Mouse (Mus musculus) midbrain, embryonic 16.5 days (tissue): ENCODE data around the gene Rhox2e. TPM values are rescaled to one million over a fixed set of nuclear protein-coding genes. Genes with fewer than 3 reads are reported as not detected.
"Not testable (repeated sequence)": the region's sequence is repeated elsewhere in the genome, so short reads cannot be mapped to it uniquely, and the experiment has no call there.

Experiments
- ATAC-seq: fragments of 200-750 bp; cut with Nextera tagmentation; 2 replicates; pipeline ENCODE4 v1.8.0; 2017; ENCODE audit warnings: moderate TSS enrichment
- H3K27ac ChIP-seq: fragments of 300-500 bp; sonication (generic); 2 replicates; pipeline ENCODE4 v1.5.1; 2014; ENCODE audit warnings: mild to moderate bottlenecking, low read length, mixed read lengths
- H3K27me3 ChIP-seq: fragments of 300-500 bp; sonication (generic); 2 replicates; pipeline ENCODE4 v1.6.1; 2014; ENCODE audit warnings: low read depth, low read length, mixed read lengths; ENCODE audit not compliant: control insufficient read depth, insufficient read depth
- H3K36me3 ChIP-seq: fragments of 300-500 bp; sonication (generic); 2 replicates; pipeline ENCODE4 v1.6.1; 2014; ENCODE audit warnings: mild to moderate bottlenecking, low read length, moderate library complexity, mixed read lengths; ENCODE audit not compliant: control insufficient read depth, insufficient read depth
- H3K4me1 ChIP-seq: fragments of 300-500 bp; sonication (generic); 2 replicates; pipeline ENCODE4 v1.6.1; 2014; ENCODE audit warnings: mild to moderate bottlenecking, low read length, mixed read lengths; ENCODE audit not compliant: control insufficient read depth, insufficient read depth
- H3K4me2 ChIP-seq: fragments of 300-500 bp; sonication (generic); 2 replicates; pipeline ENCODE4 v1.6.1; 2014; ENCODE audit warnings: mild to moderate bottlenecking, low read length, mixed read lengths
- H3K4me3 ChIP-seq: fragments of 300-500 bp; sonication (generic); 2 replicates; pipeline ENCODE4 v1.5.1; 2014; ENCODE audit warnings: low read depth, mild to moderate bottlenecking, low read length, moderate library complexity, mixed read lengths
- H3K9ac ChIP-seq: fragments of 300-500 bp; sonication (generic); 2 replicates; pipeline ENCODE4 v1.6.1; 2014; ENCODE audit warnings: low read depth, low read length, mixed read lengths
- H3K9me3 ChIP-seq: fragments of 300-500 bp; sonication (generic); replicated peaks from 2 replicates; pipeline ENCODE4 v1.6.1; 2014; ENCODE audit warnings: mild to moderate bottlenecking, low read length, mixed read lengths; ENCODE audit not compliant: control insufficient read depth, poor library complexity, severe bottlenecking
- WGBS: fragments of 180-500 bp; shearing (Covaris S2); extraction: QIAGEN DNeasy Blood & Tissue Kit; methylation state at CpG from one replicate; pipeline ENCODE4 v1.1.7; 2014; 5-methylcytosine and 5-hydroxymethylcytosine counted together
- polyA plus RNA-seq: library from polyadenylated mRNA; unstranded; fragments of >200 nt; fragmentation: Nextera tagmentation; extraction: Ambion mirVana; gene quantifications from 2 replicates; pipeline ENCODE4 v1.2.1, GENCODE M21; 2015

The Rhox2e gene
- polyA plus RNA-seq: not detected in 2 replicates

GRCm38 (mm10) chrX:37530152-37530551 is at the start of gene Rhox2e:
Gene Rhox2e, plus strand, starts transcription at chrX:37530452.
- not testable (repeated sequence) for H3K4me1 ChIP-seq, H3K4me2 ChIP-seq, H3K27ac ChIP-seq, H3K27me3 ChIP-seq, H3K4me3 ChIP-seq, H3K9ac ChIP-seq, ATAC-seq, H3K9me3 ChIP-seq, H3K36me3 ChIP-seq
- 100% methylated on average over 2 of the region's 8 CpGs for WGBS

GRCm38 (mm10) chrX:37514059-37514458 is 16.2 kb upstream of the Rhox2e start, which contains the start of gene Rhox4d:
Gene Rhox4d, plus strand, starts transcription at chrX:37514359.
- H3K4me3 ChIP-seq, H3K4me2 ChIP-seq, H3K36me3 ChIP-seq, H3K9me3 ChIP-seq, H3K9ac ChIP-seq, ATAC-seq, H3K27me3 ChIP-seq, H3K4me1 ChIP-seq, H3K27ac ChIP-seq: not testable (repeated sequence)
- WGBS: 94% methylated on average over 14 of the region's 18 CpGs

GRCm38 (mm10) chrX:37541719-37542118 is 11.5 kb downstream of the Rhox2e start, which contains the start of gene Rhox3e:
Gene Rhox3e, plus strand, starts transcription at chrX:37542019.
- not testable (repeated sequence) for H3K4me1 ChIP-seq, H3K9me3 ChIP-seq, H3K27me3 ChIP-seq, H3K9ac ChIP-seq, H3K4me3 ChIP-seq, H3K36me3 ChIP-seq, H3K27ac ChIP-seq, ATAC-seq, H3K4me2 ChIP-seq
- no CpG with 5 or more reads among the region's 4 CpGs for WGBS

GRCm38 (mm10) chrX:37557112-37557511 is 26.9 kb downstream of the Rhox2e start, which contains the start of gene Rhox4e:
Gene Rhox4e, plus strand, starts transcription at chrX:37557412.
- not testable (repeated sequence) for H3K4me1 ChIP-seq, ATAC-seq, H3K27ac ChIP-seq

GRCm38 (mm10) chrX:37571105-37571504 is 40.9 kb downstream of the Rhox2e start, which contains the start of gene Rhox2f:
Gene Rhox2f, plus strand, starts transcription at chrX:37571405.
- H3K4me1 ChIP-seq, H3K4me2 ChIP-seq, H3K9ac ChIP-seq, H3K27me3 ChIP-seq, H3K27ac ChIP-seq, ATAC-seq, H3K4me3 ChIP-seq, H3K9me3 ChIP-seq, H3K36me3 ChIP-seq: not testable (repeated sequence)
- WGBS: 99% methylated on average over 4 of the region's 8 CpGs

More at GRCm38 (mm10) chrX:37557112-37557511, 26.9 kb downstream of the Rhox2e start, which contains the start of gene Rhox4e:
- H3K27me3 ChIP-seq, H3K4me3 ChIP-seq, H3K9ac ChIP-seq, H3K9me3 ChIP-seq, H3K4me2 ChIP-seq, H3K36me3 ChIP-seq: not testable (repeated sequence)
- WGBS: 95% methylated on average over 10 of the region's 18 CpGs

GRCm38 (mm10) chrX:37572638-37573037 is 42.4 kb downstream of the Rhox2e start:
- H3K36me3 ChIP-seq, H3K27ac ChIP-seq, H3K9ac ChIP-seq, H3K9me3 ChIP-seq, ATAC-seq, H3K4me2 ChIP-seq, H3K4me1 ChIP-seq, H3K27me3 ChIP-seq, H3K4me3 ChIP-seq: not testable (repeated sequence)
- WGBS: 73% methylated on average over 2 of the region's 2 CpGs

GRCm38 (mm10) chrX:37580692-37581091 is 50.4 kb downstream of the Rhox2e start, which contains the start of gene Rhox3f:
Gene Rhox3f, plus strand, starts transcription at chrX:37580992.
- H3K4me3 ChIP-seq, H3K4me2 ChIP-seq, H3K9me3 ChIP-seq, ATAC-seq, H3K9ac ChIP-seq, H3K27ac ChIP-seq, H3K4me1 ChIP-seq, H3K36me3 ChIP-seq, H3K27me3 ChIP-seq: not testable (repeated sequence)

Other genes with a start within 250 kb of the Rhox2e start
- gene Rhox3a2, start 150.4 kb upstream of the Rhox2e start, polyA plus RNA-seq: not detected in 2 replicates
- not detected in 2 replicates for gene Rhox4a2, start 139.6 kb upstream of the Rhox2e start, polyA plus RNA-seq
- not detected in 2 replicates for gene Rhox2b, start 118.4 kb upstream of the Rhox2e start, polyA plus RNA-seq
- gene Rhox4b, start 98.0 kb upstream of the Rhox2e start, polyA plus RNA-seq: not detected in 2 replicates
- not detected in 2 replicates for gene Rhox2c, start 76.8 kb upstream of the Rhox2e start, polyA plus RNA-seq
- gene Rhox3c, start 71.9 kb upstream of the Rhox2e start, polyA plus RNA-seq: not detected in 2 replicates
- not detected in 2 replicates for gene Rhox4c, start 50.1 kb upstream of the Rhox2e start, polyA plus RNA-seq
- gene Rhox2d, start 37.0 kb upstream of the Rhox2e start, polyA plus RNA-seq: not detected in 2 replicates
- gene Rhox4d, start 16.1 kb upstream of the Rhox2e start, polyA plus RNA-seq: not detected in 2 replicates
- gene Rhox3e, start 11.6 kb downstream of the Rhox2e start, polyA plus RNA-seq: not detected in 2 replicates
- not detected in 2 replicates for gene Rhox4e, start 27.0 kb downstream of the Rhox2e start, polyA plus RNA-seq
- not detected in 2 replicates for gene Rhox2f, start 41.0 kb downstream of the Rhox2e start, polyA plus RNA-seq
- not detected in 2 replicates for gene Rhox3f, start 50.5 kb downstream of the Rhox2e start, polyA plus RNA-seq
- not detected in 2 replicates for gene Rhox4f, start 77.3 kb downstream of the Rhox2e start, polyA plus RNA-seq
- gene Rhox3g, start 98.2 kb downstream of the Rhox2e start, polyA plus RNA-seq: not detected in 2 replicates
- not detected in 2 replicates for gene Rhox2g, start 113.0 kb downstream of the Rhox2e start, polyA plus RNA-seq
- not detected in 2 replicates for gene Rhox4g, start 120.9 kb downstream of the Rhox2e start, polyA plus RNA-seq
- gene Rhox3h, start 138.3 kb downstream of the Rhox2e start, polyA plus RNA-seq: not detected in 2 replicates
- gene Rhox2h, start 142.8 kb downstream of the Rhox2e start, polyA plus RNA-seq: not detected in 2 replicates